Mouse (Mus musculus): ENCODE results near the gene Ttc16.

Ttc16 gene

DNA sequence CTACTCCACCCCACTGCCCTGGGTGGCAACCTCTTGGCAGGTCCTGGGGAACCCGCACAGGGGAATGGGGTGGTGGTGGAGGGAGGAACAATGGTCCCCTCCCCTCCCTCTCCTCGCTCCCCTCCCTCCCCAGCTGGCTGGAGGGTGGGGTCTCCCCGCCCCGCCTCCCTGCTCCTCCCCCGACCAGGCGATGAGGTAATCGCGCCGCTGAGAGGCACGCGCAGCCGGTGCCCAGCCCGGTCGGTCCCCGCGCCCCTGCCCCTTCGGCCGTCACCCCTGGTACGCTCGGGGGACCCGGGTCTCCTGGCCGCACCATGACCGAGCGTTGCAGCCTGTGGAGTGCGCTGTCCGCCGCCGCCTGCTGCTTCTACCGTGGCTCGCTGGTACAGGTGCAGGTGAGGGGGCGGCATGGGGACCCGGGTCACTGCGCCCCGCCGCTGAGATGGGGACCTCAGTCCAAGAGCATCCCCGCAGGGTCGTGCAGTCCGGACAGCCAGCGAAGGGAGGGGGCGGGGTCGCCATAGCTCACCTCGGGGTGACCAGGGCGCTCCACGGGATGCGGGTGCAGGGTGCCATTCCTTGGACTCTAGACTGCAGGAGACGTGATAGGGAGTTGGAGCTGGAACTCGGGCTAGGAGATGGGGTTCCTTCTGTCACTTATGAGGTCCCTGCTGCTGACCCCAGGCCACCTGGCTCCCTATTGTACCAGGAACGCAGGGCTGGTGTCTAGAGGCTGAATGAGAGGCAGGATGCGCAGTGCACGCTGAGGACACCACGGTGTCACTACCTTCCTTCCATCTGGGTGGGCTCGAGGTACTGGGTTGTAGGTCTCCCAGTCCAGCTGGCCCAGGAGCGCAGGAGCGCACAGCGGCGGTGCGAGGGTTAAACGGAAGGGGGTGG is 33.9 kb downstream of the Ttc16 start:
- peak in 1 of 2 experiments; percentile 44 for DNase-seq

DNA sequence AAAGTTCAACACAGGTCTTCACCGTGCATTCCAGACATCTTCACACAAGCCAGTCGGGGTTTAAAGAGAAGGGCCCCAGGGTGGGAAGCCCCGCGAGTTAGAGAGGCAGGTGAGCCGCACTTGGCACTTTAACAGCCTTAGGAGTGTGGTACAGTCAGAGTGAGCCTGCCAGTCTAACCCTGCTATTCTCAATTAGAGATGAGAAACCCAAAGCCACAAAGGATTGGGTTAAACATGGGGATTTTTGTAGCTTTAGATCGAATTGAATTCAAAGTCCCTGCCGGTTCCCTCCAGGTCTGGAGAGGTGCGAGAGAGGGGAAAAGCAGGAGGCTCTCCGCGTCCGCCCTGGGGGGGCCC is 34.5 kb downstream of the Ttc16 start, which contains the start of gene 6330409D20Rik:
TSS of gene 6330409D20Rik (minus strand) at position 101 of the 357 bp plus-strand sequence.
- no peak for DNase-seq

DNA sequence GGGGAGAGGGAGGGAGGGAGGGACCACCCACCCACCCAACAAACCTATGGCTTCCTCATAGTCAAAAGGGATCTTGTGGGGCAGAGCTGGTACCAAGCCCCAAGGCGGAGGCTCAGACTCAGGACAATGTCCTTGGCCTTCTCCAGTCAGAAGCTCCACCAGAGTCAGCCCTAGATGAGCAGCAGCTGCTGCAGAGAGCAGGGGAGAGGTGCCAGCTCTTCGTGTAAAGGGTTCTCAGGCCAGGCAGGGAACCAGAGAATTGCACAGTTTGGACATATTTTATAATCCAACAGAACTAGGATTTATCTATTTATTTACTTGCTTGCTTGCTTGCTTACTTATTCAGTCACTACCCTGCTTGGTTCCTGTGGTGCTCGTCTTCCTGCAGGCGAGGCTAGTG is 36.1 kb downstream of the Ttc16 start:
- DNase-seq: no peak

DNA sequence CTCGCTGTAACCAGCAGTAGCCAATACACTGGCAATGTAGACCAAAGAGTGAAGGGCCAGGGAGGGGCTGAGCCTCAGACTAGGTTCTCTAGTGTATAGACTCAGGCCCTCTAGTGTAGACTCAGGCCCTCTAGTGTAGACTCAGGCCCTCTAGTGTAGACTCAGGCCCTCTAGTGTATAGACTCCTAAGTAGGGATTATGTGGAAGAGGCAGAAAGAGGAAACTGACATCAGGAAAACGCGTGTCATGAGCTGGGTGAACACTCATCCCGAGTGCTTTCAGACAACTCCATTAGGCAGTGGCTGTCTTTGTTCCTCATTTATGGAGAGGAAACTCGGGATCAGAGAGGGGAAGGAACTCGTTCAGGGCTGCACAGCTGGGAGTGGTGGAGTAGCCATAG is 38.4 kb downstream of the Ttc16 start:
- no peak for DNase-seq

DNA sequence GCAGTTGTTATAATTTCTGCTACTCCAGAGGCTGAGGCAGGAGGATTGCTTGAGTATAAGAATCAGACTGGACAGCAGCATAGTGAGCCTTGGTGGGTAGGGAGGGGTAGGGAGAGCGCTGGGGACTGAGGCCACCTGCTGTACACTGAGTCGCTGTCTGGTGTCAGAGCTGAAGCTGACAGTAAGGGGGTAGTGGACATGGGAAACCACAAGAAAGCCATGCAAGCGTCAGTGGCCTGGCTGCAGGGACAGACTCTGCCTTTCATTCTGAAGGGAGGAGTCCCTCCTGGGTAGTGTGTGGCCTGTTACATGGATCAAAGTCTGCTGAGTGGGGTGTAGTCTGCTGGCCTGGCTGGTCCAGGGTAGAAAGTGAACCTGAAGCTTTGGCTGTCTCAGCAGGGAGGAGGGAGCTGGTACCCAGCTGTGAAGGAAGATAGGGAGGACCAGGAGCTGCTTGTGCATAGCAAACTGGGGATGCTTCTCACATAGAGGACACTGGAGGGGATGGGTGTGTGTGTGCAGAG is 39.1 kb downstream of the Ttc16 start:
- DNase-seq: peak; percentile 37 to 46

DNA sequence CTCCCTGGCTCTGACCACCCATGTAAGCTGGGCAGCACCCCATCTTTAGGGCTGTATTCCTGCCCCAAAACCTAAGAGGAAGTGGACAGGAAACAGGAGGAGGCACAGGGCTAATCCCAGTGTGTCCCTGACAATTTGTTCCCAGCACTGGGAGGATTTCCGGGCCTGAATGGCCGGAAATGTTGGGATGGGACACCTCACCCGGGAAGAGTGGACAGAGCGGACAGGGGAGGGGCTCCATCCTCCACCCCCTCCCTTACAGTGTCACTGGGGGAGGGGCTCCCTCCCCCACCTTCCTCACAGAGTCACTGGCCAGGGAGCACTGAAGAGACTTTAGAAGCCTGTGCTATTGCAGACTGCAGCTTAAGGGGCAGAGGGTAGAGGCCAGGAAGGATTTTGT is 40.5 kb downstream of the Ttc16 start:
- DNase-seq: peak; percentile 83 to 85

DNA sequence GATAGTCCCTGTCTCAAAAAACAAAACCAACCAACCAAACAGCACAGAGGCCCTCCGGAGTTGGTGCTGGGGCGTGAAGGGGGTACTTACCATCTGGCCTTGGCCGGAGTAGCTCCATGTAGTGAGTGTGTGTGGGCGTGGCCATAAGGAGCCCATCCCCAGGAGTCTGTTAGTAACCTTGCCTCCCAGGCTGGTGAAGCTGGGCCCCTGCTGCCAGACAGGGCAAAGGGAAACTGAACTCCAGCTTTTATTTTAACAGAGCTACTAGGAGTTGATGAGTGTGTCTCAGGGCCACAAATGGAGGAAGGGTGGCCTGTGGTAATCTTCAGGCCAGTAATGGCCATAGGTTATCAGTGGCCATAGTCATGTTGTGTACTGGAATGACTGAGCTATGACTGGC is 41.0 kb downstream of the Ttc16 start:
- DNase-seq: peak; percentile 42 to 61

DNA sequence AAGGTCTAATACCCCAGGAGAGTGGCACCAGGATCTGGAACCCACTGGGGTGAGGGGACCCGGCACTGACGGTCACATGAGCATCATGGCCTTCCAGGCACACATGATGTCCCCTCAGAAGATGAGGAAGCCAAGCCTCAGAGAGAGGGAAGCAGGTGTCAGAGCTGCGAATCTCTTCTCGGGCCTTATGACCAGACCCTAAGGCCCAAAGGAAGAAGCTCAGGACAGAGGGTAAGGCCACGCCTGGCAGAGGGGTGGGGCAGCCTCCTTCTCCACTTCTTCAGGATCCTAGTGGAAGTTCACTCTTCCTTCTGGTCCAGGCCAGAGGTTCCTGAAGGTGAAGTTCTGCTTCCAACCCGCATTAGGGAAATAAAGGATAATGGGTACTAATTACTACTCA is 42.7 kb downstream of the Ttc16 start:
- DNase-seq: peak; percentile 40 to 60

DNA sequence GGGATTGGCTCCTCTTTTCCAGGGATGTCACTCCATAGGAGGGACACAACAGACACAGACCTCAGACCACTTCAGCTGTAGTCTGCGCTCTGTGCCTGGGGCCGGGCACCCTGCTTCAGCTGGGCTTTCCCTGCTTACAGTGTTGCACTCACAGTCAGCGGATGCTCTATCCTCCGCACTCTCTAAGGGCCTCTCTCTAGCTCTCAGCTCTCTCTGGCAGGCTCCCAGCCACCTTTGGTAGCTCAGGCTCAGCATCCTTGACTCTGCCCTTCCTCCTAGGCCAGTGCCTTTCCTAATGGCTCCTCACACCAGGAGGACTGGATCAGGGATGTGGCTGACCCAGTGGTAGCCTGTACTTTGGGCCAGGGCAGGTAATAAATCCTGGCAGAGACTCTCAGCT is 43.5 kb downstream of the Ttc16 start:
- peak in 1 of 2 experiments; percentile 48 for DNase-seq

DNA sequence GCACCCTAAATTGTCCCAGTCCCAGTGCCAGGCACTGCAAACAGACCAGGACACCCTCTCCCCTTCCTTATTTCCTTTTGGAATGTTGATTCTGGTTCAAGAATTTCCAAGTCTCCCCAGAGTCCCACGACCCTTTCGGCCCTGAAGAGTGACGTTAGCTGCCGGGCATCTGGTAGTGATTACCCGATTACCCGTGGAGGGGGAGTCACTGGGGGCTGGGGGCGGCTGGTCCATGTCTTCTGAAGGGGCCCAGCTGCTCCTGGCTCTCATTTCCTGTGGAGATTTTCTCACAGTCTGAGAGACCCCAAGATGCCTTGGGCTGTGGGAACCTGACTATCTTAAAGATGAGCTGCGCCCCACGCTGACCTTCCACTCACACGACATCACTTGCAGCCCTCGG is 44.6 kb downstream of the Ttc16 start:
- no peak for DNase-seq

DNA sequence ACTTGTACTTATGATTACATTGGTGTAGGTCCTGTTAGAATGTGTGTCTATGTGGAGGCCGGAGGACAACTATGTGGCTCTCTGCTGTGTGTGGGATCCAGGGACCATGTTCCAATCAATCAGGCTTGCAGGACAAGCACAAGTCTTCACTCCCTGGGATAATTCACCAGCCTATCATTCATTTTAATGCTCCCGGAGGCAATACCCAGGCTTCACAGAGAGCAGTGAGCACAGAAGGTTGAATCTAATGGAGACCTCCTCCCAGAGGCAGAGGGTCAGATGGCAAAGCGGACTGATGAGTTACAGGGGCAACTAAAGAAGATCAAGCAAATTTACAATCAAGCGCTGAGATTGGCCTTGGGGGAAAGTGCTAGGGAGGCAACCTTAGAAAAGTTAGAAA is 45.9 kb downstream of the Ttc16 start:
- no peak for DNase-seq

DNA sequence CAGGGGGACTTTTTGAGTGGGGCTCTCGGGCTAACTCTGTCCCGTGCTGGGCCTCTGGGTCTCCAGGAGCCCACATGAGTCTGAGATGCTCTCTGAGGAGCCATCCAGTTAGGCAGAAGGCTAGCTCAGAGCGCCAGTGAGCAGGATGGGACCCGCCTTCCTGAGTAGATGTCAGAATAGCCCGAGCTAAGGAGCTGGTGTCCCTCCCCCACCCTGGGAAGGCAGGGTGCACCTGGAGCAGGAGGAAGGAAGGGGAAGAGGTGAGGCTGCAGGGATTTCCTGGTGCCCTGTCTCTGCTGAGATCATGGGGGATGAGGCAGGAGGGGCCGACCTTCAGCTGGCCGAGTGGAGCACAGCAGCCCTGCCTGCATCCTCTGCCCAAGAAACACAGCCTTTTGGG is 47.0 kb downstream of the Ttc16 start:
- DNase-seq: peak; percentile 80 to 88

DNA sequence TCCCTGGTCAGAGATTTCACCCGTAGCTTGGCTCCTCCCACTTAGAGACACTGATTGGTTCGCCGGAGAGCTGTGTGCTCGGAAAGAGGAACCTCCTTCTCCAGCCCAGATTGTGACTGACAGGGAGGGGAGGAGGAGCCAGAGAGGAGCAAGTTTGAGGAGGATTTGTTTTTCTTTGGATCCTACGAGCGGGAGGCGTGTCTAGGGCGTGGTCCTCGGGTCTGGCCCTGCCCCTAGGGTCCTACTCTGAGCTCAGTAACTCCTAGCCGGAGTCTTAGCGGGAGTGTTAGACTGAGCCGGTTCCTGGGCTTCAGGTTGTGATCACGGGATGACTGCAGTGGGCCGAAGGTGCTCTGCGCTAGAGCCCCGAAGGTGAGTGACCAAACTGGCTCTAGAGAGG is 48.0 kb downstream of the Ttc16 start:
- peak; percentile 97 to 99 for DNase-seq

DNA sequence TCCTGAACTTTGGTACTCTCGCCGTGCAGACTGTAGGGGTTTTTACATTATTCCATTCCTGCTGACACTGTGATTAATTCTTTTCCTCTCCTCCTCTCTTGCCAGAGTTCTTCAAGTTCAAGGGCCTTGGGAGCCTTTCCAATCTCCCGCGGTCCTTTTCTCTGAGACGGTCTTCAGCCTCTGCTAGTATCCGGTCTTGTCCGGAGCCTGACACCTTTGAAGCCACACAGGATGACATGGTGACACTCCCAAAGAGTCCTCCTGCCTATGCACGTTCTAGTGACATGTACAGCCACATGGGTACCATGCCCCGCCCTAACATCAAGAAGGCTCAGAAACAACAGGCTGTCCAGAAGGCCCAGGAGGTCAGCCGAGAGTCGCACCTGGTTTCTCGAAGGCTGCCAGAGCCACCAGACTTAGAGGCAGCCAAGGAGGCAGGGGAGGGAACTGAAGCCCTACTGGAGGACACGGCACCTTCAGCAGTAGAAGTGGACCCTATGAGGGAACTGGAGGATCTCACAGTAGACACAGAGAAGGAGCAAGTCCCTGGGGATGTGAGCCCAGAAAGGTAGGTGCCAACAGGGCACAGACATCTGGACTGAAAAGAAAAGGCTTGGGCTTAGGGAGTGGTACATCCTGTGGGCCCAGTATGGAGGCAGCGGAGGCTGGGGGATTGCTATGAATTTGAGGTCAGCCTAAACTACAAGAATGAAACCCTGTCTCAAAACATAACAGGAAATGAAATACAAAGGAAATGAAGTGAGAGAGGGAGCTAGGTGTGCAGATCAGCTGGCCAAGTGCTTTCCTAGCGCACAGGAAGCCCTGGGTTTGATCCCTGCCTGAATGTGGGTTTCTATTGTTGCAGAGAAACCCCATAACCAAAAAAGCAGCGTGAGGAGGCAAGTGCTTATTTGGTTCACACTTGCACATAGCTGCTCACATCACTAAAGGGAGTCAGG is 50.3 kb downstream of the Ttc16 start:
- peak; percentile 60 to 64 for DNase-seq

DNA sequence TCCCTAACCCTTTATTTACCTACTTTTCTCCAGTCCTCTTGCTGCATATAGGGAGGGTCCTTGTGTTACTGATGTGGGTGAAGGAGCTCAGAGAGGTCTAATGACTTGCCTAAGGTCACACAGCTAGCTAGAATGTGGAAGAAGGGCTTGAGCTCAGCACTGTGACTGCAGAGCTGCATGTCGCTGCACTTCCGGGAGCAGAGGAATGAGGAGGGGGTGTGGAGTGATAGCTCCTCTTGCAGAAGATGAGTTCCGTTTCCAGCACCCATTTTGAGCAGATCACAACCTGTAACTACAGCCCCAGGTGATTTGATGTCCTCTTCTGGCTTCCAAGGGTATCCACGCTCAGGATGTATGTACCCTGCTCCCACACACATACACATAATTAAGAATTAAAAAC is 51.3 kb downstream of the Ttc16 start:
- no peak for DNase-seq

DNA sequence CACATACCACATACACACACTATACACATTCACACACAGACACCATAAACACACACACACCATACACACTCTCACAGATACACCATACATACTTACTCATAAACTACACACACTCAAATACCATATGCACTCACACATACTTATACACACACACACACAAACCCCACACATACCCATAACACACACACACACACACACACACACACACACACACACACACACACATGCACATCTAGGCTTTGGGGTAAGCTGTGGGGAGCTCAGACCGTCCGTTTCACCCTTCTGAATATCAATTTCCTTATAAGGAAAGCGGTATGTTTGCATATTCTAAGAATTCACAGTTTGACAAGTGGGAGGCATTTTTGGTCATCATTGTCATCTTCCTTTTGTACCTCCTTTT is 52.9 kb downstream of the Ttc16 start:
- DNase-seq: no peak

DNA sequence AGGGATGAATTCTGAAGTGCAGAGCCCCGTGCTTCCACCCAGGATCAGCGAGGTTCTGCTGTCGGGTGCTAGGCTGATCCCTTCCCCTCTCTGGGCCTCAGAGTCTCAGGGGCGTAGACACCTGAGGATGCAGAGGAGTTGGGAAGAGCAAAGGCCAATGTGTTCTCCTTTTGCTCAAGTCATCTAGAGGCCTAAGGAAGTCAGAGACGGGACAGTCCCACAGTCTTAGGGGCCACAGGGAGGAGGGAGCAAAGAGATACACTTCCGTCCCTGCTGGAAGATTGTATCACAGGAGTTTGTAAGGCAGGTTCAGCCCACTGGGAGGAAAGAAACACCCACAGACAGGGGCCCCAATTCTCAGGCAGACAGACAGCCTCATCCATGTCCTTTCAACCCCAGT is 53.4 kb downstream of the Ttc16 start:
- DNase-seq: no peak

DNA sequence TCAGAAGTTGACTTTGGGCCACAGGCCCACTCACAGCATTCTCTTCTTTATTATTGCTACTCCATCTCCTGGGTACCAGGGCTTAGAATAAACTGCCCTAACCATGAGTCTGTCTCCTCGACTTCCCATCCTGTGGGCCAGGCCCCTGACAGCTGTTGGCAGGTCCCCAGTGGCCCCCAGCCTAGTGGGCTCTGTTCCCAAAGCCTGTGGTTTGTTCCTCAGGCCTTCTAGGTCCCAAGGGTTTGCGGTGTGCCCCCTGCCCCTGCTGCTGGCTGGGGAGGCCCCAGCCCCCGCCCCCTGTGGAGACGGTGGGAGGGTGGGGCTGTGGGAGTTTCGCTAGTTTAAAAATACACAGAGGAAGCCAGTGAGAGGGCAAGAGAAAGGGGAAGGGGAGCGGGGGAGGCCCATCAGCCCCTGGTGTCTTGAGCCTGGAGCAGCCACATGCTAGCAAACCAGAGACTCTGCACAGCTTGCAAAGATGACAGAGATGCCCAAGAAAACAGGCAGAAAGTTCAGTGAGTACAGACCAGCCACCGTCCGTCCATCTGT is 54.7 kb downstream of the Ttc16 start, which contains the start of gene Sh2d3c:
TSS of gene Sh2d3c (plus strand) at position 375 of the 549 bp plus-strand sequence.
- peak in 1 of 2 experiments; percentile 57 for DNase-seq

DNA sequence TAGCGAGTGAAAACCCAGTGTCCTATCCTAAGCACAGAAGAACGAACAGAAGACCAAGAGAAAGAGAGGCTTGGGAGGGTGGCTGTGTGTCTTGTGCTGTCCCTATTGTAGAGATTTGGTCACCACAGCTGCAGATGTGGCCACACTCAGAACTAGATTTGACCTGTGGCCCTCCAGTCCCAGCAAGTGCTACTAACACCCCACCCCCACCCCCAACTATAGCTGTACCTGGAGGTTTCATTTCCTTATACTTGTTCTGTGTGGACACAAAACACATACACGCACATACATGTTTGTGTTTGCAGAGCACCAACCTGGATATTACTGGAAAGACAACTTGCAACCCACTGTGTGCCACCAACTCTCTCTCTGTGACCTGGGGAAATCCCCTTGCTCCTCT is 55.4 kb downstream of the Ttc16 start:
- no peak for DNase-seq

DNA sequence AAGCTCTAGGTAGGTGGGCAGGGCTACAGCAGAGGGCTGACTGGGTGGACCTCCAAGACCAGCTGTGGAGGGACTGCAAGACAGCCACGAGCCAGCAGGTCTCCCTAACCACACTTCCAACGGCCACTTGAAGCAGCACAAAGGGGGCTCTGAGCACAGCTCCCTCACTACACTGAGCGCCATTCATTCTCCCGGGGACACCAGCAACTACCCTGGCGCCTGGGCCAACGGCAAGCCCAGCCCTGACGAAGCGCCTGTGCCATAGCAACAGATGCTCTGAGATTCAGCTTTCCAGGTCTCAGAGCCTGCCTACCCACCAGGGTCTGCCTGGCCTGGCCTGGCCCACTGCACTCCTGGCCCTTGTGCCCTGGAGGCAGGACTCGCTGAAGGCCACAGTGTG is 56.7 kb downstream of the Ttc16 start:
- no peak for DNase-seq

DNA sequence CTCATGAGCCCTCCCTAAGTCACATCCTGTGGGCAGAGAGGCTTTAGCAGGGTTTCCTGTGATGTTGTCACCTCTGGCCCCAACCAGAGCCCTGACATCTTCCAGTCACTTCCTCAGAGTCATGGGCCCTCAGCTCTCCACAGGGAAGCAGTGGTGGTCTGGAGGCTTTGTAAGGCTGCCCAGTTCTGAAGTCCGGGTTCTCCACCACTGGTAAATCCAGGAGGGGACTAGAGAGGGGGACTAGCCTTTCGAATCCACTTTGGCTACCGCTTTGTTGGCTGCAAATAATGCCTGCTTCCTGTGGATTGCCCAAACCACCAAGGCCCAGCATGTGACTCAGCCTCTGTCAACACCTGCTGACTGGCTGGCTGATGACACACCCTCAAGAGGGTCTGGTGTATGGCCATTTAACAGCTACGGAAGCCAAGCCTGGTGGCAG is 60.4 kb downstream of the Ttc16 start:
- peak; percentile 39 to 54 for DNase-seq

DNA sequence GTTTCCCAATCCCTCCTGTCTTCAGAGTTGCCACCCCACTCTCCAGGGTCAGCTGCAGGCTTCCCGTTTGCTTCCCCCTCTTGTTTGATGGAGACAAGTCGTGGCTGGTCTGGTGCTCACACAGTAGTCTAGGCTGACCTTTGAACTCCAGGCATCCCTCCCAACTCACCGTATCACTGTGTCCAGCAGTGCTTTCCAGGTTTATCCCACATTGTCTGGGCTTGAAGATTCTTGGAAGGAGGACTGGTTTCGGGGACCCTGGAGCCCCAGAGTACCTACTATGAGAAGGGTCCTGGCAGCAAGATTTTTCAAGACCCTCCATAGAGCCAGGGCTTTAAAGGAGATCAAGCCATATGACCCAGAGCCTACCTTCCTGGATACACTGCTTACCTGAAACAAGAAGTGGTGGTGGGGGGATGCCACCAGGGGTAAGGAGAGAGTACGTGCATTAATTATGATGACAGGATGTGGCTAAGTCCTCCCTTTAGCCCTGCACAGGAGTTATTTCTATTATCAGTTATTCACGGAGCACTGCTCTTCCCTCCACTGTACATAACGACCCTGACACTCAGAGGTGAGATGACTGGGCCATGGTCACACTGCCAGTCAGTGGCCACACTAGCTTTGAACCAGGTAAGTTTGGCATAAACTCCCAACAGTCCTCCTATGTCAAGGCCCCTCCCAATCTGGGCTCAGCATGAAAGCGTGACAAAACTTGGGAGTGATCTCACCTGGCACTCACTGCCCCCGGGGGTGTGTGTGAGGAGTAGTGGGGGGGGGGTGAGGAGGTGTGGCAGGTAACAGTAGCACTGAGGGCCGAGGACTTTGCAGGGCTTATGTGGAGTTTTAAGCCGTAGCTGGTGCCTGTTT is 61.1 kb downstream of the Ttc16 start:
- no peak for DNase-seq

Measured in kidney, postnatal 36 days (tissue).